Mouse (Mus musculus) cerebellum, adult 2 months (tissue): ENCODE results near the gene Ppm1l. TPM values are rescaled to one million over a fixed set of nuclear protein-coding genes. Genes with fewer than 3 reads are reported as not detected.

Experiments
- DNase-seq, 2 experiments: peaks; one replicate each; pipeline ENCODE4 v3.0.0; 2021
- H3K27ac ChIP-seq: fragments of 200-500 bp; 2 replicates; pipeline ENCODE4 v1.5.1; 2012; ENCODE audit warnings: low read length, control low read depth, inconsistent platforms; ENCODE audit not compliant: insufficient read depth
- H3K27me3 ChIP-seq: fragments of 200-500 bp; 2 replicates; pipeline ENCODE4 v1.6.1; 2012; ENCODE audit warnings: inconsistent platforms, mild to moderate bottlenecking, low read length, moderate library complexity; ENCODE audit not compliant: control insufficient read depth, insufficient read depth
- H3K4me1 ChIP-seq: fragments of 200-500 bp; 2 replicates; pipeline ENCODE4 v1.6.1; 2011; ENCODE audit warnings: low read length; ENCODE audit not compliant: control insufficient read depth, insufficient read depth
- H3K4me3 ChIP-seq: fragments of 200-500 bp; replicated peaks from 2 replicates; pipeline ENCODE3; 2011; ENCODE audit warnings: mild to moderate bottlenecking, low read depth, low read length, control low read depth; ENCODE audit not compliant: insufficient read depth
- CTCF ChIP-seq: fragments of 200-500 bp; IDR thresholded peaks from 2 replicates; pipeline ENCODE4 v1.5.1; 2011; ENCODE audit warnings: low read depth, mild to moderate bottlenecking, control low read depth, low read length, moderate library complexity, borderline replicate concordance; ENCODE audit not compliant: insufficient read depth
- POLR2A ChIP-seq: fragments of 200-500 bp; IDR thresholded peaks from 2 replicates; pipeline ENCODE4 v1.6.1; 2011; ENCODE audit warnings: low read length, control low read depth, borderline replicate concordance; ENCODE audit not compliant: insufficient read depth
- WGBS: fragments of 180-500 bp; shearing (Covaris S2); methylation state at CpG from one replicate; pipeline ENCODE4 v1.1.7; 2018; 5-methylcytosine and 5-hydroxymethylcytosine counted together
- polyA plus RNA-seq: library from polyadenylated mRNA; depleted of rRNA; stranded (reverse); fragments of >200 nt; gene quantifications from 2 replicates; pipeline ENCODE4 v1.2.3, GENCODE M21; 2012

Ppm1l gene
- polyA plus RNA-seq, 1 experiment: 38.2 TPM

- Histone ChIP-seq H3K4me3 (no peak overlapping the region), H3K4me1 (no peaks in the 10 kb centered on the region; the same call in 1 of the 2 replicates), H3K27ac (no peak overlapping the region), H3K27me3 (no peaks in the 10 kb centered on the region)
- 98% methylated on average over 5 of the region's 5 CpGs for WGBS
- no peak for DNase-seq
- TF ChIP-seq CTCF (no peak), POLR2A (no peak)
Measured at GRCm38 (mm10) chr3:69429319-69429718, 112.7 kb downstream of the Ppm1l start.

- DNase-seq: no peak
- Histone ChIP-seq H3K27me3 (no peaks in the 10 kb centered on the region), H3K4me1 (peaks cover 3% of the 10 kb centered on the region; the same call in 1 of the 2 replicates), H3K27ac (no peak overlapping the region), H3K4me3 (no peak overlapping the region)
- 89% methylated on average over 10 of the region's 10 CpGs for WGBS
- no peak for TF ChIP-seq POLR2A
- TF ChIP-seq CTCF: no peak
Measured at GRCm38 (mm10) chr3:69433580-69433979, 116.9 kb downstream of the Ppm1l start.

- DNase-seq: no peak
- TF ChIP-seq CTCF (no peak), POLR2A (no peak)
- H3K4me3 ChIP-seq: no peak overlapping the region
- peaks cover 3% of the 10 kb centered on the region; the same call in 1 of the 2 replicates for H3K4me1 ChIP-seq
- no peak overlapping the region for H3K27ac ChIP-seq
- no peaks in the 10 kb centered on the region for H3K27me3 ChIP-seq
- WGBS: 86% methylated on average over 12 of the region's 12 CpGs
Measured at GRCm38 (mm10) chr3:69438773-69439514, 122.3 kb downstream of the Ppm1l start.

GRCm38 (mm10) chr3:69440761-69441160, 124.1 kb downstream of the Ppm1l start:
- no peaks in the 10 kb centered on the region for H3K27me3 ChIP-seq
- no peak overlapping the region for H3K27ac ChIP-seq
- H3K4me1 ChIP-seq: peaks cover 3% of the 10 kb centered on the region; the same call in 1 of the 2 replicates
- H3K4me3 ChIP-seq: no peak overlapping the region
- WGBS: 66% methylated on average over 5 of the region's 5 CpGs
- TF ChIP-seq POLR2A (no peak), CTCF (no peak)
- no peak for DNase-seq

DNA sequence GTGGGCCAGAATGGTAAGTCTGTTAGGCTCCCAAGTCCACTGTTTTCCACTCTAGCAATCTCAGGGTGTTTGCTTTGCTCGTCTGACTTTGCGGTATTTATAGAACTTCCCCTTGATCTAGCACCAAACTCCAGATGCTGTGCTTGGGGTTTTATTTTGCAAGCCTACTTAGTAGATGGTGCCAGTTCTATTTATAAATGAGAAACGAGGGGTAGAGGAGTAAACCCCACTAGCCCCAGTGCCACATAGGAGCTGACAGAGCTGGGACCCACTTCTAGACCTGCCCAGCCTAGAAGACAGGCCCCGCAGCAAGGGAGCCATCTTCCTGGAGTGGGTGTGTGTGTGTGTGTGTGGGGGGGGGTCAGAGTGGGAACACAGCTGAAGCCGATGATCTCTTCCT, 130.3 kb downstream of the Ppm1l start:
- TF ChIP-seq POLR2A (no peak), CTCF (no peak)
- Histone ChIP-seq H3K4me1 (no peaks in the 10 kb centered on the region; the same call in 1 of the 2 replicates), H3K27ac (no peak overlapping the region), H3K27me3 (no peaks in the 10 kb centered on the region), H3K4me3 (no peak overlapping the region)
- no peak for DNase-seq
- WGBS: 74% methylated on average over 5 of the region's 5 CpGs

DNA sequence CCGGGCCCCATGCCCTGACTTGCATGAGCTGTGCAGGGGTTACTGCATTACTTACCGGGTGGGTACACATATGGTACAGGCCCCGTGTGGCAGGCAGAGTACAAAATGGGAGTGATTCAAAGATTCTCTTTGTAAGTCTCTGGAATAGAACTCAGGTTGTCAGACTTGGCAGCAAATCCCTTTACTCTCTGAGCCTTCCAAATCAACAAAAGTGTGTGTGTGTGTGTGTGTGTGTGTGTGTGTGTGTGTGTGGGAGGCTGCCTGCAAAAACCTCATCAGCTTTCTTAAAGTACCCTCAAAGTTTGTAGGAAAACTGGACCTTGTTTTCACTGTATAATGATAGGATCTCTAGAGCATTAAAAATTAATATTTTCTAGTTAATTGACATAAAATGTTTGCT, 132.4 kb downstream of the Ppm1l start:
- Histone ChIP-seq H3K4me3 (no peak overlapping the region), H3K27me3 (no peaks in the 10 kb centered on the region), H3K4me1 (no peaks in the 10 kb centered on the region; the same call in 1 of the 2 replicates), H3K27ac (no peak overlapping the region)
- TF ChIP-seq POLR2A (no peak), CTCF (no peak)
- WGBS: 39% methylated on average over 3 of the region's 3 CpGs
- no peak for DNase-seq

DNA sequence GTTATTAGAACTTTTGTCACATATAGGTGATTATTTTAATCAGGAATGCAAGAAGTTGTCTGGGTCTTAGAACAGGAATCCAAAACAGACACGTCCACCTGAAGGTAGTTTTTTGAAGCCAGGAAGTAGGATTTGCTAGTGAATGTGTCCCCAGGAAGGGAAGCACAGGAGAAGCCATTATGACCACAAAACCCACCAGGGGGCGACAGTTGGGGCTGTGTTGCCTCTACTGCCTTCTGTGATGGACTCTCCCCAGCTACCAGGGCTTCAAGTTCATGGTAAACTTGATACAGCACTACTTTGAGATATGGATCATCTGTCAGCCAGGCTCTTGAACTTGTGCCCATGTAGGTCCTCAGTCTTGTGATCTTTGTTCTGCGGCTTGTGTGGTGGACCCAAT, 137.7 kb downstream of the Ppm1l start:
- DNase-seq: no peak
- Histone ChIP-seq H3K27me3 (no peaks in the 10 kb centered on the region), H3K4me1 (no peaks in the 10 kb centered on the region; the same call in 1 of the 2 replicates), H3K27ac (no peak overlapping the region), H3K4me3 (no peak overlapping the region)
- WGBS: 80% methylated on average over 3 of the region's 3 CpGs
- no peak for TF ChIP-seq CTCF
- TF ChIP-seq POLR2A: no peak

DNA sequence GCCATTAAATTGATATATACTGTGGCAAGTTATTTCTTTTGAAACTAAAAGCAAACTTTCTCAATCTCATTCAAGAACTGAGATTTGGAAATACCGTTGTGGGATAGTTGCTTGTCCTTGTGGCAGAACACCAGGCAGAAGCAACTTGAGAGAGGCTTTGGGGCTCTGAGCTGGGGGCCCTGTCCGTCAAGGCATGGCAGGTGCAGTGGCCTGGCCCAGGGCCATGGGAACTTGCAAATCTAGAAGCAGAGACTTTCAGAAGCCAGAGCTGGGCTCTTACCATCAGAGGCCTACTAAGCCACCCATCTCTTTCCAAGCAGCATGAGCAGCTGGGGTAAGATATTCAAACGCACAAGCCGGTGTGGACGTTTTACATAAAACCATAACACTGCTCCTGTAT, 139.4 kb downstream of the Ppm1l start:
- WGBS: 61% methylated on average over 5 of the region's 5 CpGs
- no peak for TF ChIP-seq POLR2A
- DNase-seq: no peak
- Histone ChIP-seq H3K4me3 (no peak overlapping the region), H3K4me1 (no peaks in the 10 kb centered on the region; the same call in 1 of the 2 replicates), H3K27me3 (no peaks in the 10 kb centered on the region), H3K27ac (no peak overlapping the region)
